Mouse (Mus musculus): ENCODE data around the gene Myo3b. TPM values are rescaled to one million over a fixed set of nuclear protein-coding genes. Genes with fewer than 3 reads are reported as not detected.

Myo3b gene
- polyA plus RNA-seq, 1 experiment from 2014 or later: 0.30 TPM

- ATAC-seq (replicated peaks; ENCODE audit: low FRiP score, low TSS enrichment, low read depth) (no peak), DNase-seq (ENCODE audit: low spot score) (no peak)
- Histone ChIP-seq H3K27ac (ENCODE audit: low read depth) (no peak overlapping the region), H3K27me3 (replicated peaks; ENCODE audit: control insufficient read depth, insufficient read depth, low read length) (no peaks in the 10 kb centered on the region), H3K4me2 (ENCODE audit: low read length) (no peak overlapping the region), H3K4me3 (ENCODE audit: low read depth, low read length) (no peak overlapping the region), H3K9ac (ENCODE audit: low read length) (no peak overlapping the region), H3K4me1 (replicated peaks; ENCODE audit: control insufficient read depth, insufficient read depth, low read length) (no peaks in the 10 kb centered on the region), H3K36me3 (ENCODE audit: control insufficient read depth, insufficient read depth, low read length) (peaks cover 69% of the 10 kb centered on the region), H3K9me3 (ENCODE audit: control insufficient read depth, low read length) (no peaks in the 10 kb centered on the region)
- WGBS: 58% methylated on average over 6 of the region's 6 CpGs
Observed at GRCm38 (mm10) chr2:70018236-70018635, 20.7 kb upstream of the Myo3b start.

- Histone ChIP-seq H3K27me3 (replicated peaks; ENCODE audit: control insufficient read depth, insufficient read depth, low read length) (no peaks in the 10 kb centered on the region), H3K27ac (ENCODE audit: low read depth) (no peak overlapping the region), H3K4me1 (replicated peaks; ENCODE audit: control insufficient read depth, insufficient read depth, low read length) (no peaks in the 10 kb centered on the region), H3K36me3 (ENCODE audit: control insufficient read depth, insufficient read depth, low read length) (peaks cover 43% of the 10 kb centered on the region), H3K9ac (ENCODE audit: low read length) (no peak overlapping the region), H3K4me2 (ENCODE audit: low read length) (no peak overlapping the region), H3K4me3 (ENCODE audit: low read depth, low read length) (no peak overlapping the region), H3K9me3 (ENCODE audit: control insufficient read depth, low read length) (0 out of 2 replicates have a peak, but pooled peaks cover 5% of the 10 kb centered on the region)
- 87% methylated on average over 2 of the region's 2 CpGs for WGBS
- no peak for ATAC-seq (replicated peaks; ENCODE audit: low FRiP score, low TSS enrichment, low read depth)
- DNase-seq (ENCODE audit: low spot score): no peak
Observed at GRCm38 (mm10) chr2:70024454-70024853, 14.5 kb upstream of the Myo3b start.

GRCm38 (mm10) chr2:70025711-70026110 lies 13.2 kb upstream of the Myo3b start:
- H3K36me3 ChIP-seq (ENCODE audit: control insufficient read depth, insufficient read depth, low read length): peaks cover 35% of the 10 kb centered on the region
- H3K27ac ChIP-seq (ENCODE audit: low read depth): no peak overlapping the region
- WGBS: 89% methylated on average over 5 of the region's 5 CpGs
- ATAC-seq (replicated peaks; ENCODE audit: low FRiP score, low TSS enrichment, low read depth) (no peak), DNase-seq (ENCODE audit: low spot score) (no peak)
- H3K4me2 ChIP-seq (ENCODE audit: low read length): no peak overlapping the region
- no peak overlapping the region for H3K9ac ChIP-seq (ENCODE audit: low read length)
- H3K27me3 ChIP-seq (replicated peaks; ENCODE audit: control insufficient read depth, insufficient read depth, low read length): no peaks in the 10 kb centered on the region
- H3K4me3 ChIP-seq (ENCODE audit: low read depth, low read length): no peak overlapping the region
- H3K4me1 ChIP-seq (replicated peaks; ENCODE audit: control insufficient read depth, insufficient read depth, low read length): no peaks in the 10 kb centered on the region
- H3K9me3 ChIP-seq (ENCODE audit: control insufficient read depth, low read length): 0 out of 2 replicates have a peak, but pooled peaks cover 5% of the 10 kb centered on the region

- no peak for DNase-seq (ENCODE audit: low spot score)
- H3K36me3 ChIP-seq (ENCODE audit: control insufficient read depth, insufficient read depth, low read length): no peaks in the 10 kb centered on the region
- H3K9me3 ChIP-seq (ENCODE audit: control insufficient read depth, low read length): 0 out of 2 replicates have a peak, but pooled peaks cover 5% of the 10 kb centered on the region
- H3K27me3 ChIP-seq (replicated peaks; ENCODE audit: control insufficient read depth, insufficient read depth, low read length): no peaks in the 10 kb centered on the region
- no peaks in the 10 kb centered on the region for H3K4me1 ChIP-seq (replicated peaks; ENCODE audit: control insufficient read depth, insufficient read depth, low read length)
- WGBS: 72% methylated on average over 2 of the region's 2 CpGs
- no peak overlapping the region for H3K27ac ChIP-seq (ENCODE audit: low read depth)
- ATAC-seq (replicated peaks; ENCODE audit: low FRiP score, low TSS enrichment, low read depth): no peak
- no peak overlapping the region for H3K4me2 ChIP-seq (ENCODE audit: low read length)
- H3K9ac ChIP-seq (ENCODE audit: low read length): no peak overlapping the region
- H3K4me3 ChIP-seq (ENCODE audit: low read depth, low read length): no peak overlapping the region
Observed at GRCm38 (mm10) chr2:70031472-70031871, 7.5 kb upstream of the Myo3b start.

GRCm38 (mm10) chr2:70034895-70035294 lies 4.0 kb upstream of the Myo3b start:
- H3K27me3 ChIP-seq (replicated peaks; ENCODE audit: control insufficient read depth, insufficient read depth, low read length): no peaks in the 10 kb centered on the region
- H3K4me2 ChIP-seq (ENCODE audit: low read length): no peak overlapping the region
- no peak overlapping the region for H3K27ac ChIP-seq (ENCODE audit: low read depth)
- 78% methylated on average over 5 of the region's 5 CpGs for WGBS
- DNase-seq (ENCODE audit: low spot score) (no peak), ATAC-seq (replicated peaks; ENCODE audit: low FRiP score, low TSS enrichment, low read depth) (0 out of 2 replicates have a peak, but pooled peaks have one; percentile 3)
- H3K4me3 ChIP-seq (ENCODE audit: low read depth, low read length): no peak overlapping the region
- H3K9me3 ChIP-seq (ENCODE audit: control insufficient read depth, low read length): no peaks in the 10 kb centered on the region
- H3K36me3 ChIP-seq (ENCODE audit: control insufficient read depth, insufficient read depth, low read length): no peaks in the 10 kb centered on the region
- no peaks in the 10 kb centered on the region for H3K4me1 ChIP-seq (replicated peaks; ENCODE audit: control insufficient read depth, insufficient read depth, low read length)
- H3K9ac ChIP-seq (ENCODE audit: low read length): no peak overlapping the region

- Histone ChIP-seq H3K27ac (ENCODE audit: low read depth) (no peak overlapping the region), H3K4me3 (ENCODE audit: low read depth, low read length) (no peak overlapping the region), H3K9me3 (ENCODE audit: control insufficient read depth, low read length) (no peaks in the 10 kb centered on the region), H3K36me3 (ENCODE audit: control insufficient read depth, insufficient read depth, low read length) (no peaks in the 10 kb centered on the region), H3K4me2 (ENCODE audit: low read length) (no peak overlapping the region), H3K27me3 (replicated peaks; ENCODE audit: control insufficient read depth, insufficient read depth, low read length) (no peaks in the 10 kb centered on the region), H3K4me1 (replicated peaks; ENCODE audit: control insufficient read depth, insufficient read depth, low read length) (no peaks in the 10 kb centered on the region), H3K9ac (ENCODE audit: low read length) (no peak overlapping the region)
- DNase-seq (ENCODE audit: low spot score) (no peak), ATAC-seq (replicated peaks; ENCODE audit: low FRiP score, low TSS enrichment, low read depth) (peak; percentile 80)
- WGBS: 72% methylated on average over 1 of the region's 1 CpGs
Observed at GRCm38 (mm10) chr2:70035358-70035757, 3.6 kb upstream of the Myo3b start.

GRCm38 (mm10) chr2:70037221-70037620 lies 1.7 kb upstream of the Myo3b start:
- Histone ChIP-seq H3K27me3 (replicated peaks; ENCODE audit: control insufficient read depth, insufficient read depth, low read length) (no peaks in the 10 kb centered on the region), H3K4me1 (replicated peaks; ENCODE audit: control insufficient read depth, insufficient read depth, low read length) (no peaks in the 10 kb centered on the region), H3K9ac (ENCODE audit: low read length) (no peak overlapping the region), H3K36me3 (ENCODE audit: control insufficient read depth, insufficient read depth, low read length) (no peaks in the 10 kb centered on the region), H3K27ac (ENCODE audit: low read depth) (no peak overlapping the region), H3K4me3 (ENCODE audit: low read depth, low read length) (no peak overlapping the region), H3K9me3 (ENCODE audit: control insufficient read depth, low read length) (no peaks in the 10 kb centered on the region), H3K4me2 (ENCODE audit: low read length) (no peak overlapping the region)
- DNase-seq (ENCODE audit: low spot score) (no peak), ATAC-seq (replicated peaks; ENCODE audit: low FRiP score, low TSS enrichment, low read depth) (no peak)
- WGBS: 75% methylated on average over 8 of the region's 8 CpGs

GRCm38 (mm10) chr2:70044466-70044865 lies 5.5 kb downstream of the Myo3b start:
- no peak overlapping the region for H3K4me2 ChIP-seq (ENCODE audit: low read length)
- no peaks in the 10 kb centered on the region for H3K27me3 ChIP-seq (replicated peaks; ENCODE audit: control insufficient read depth, insufficient read depth, low read length)
- H3K4me1 ChIP-seq (replicated peaks; ENCODE audit: control insufficient read depth, insufficient read depth, low read length): no peaks in the 10 kb centered on the region
- WGBS: 57% methylated on average over 6 of the region's 6 CpGs
- H3K9ac ChIP-seq (ENCODE audit: low read length): no peak overlapping the region
- H3K4me3 ChIP-seq (ENCODE audit: low read depth, low read length): no peak overlapping the region
- ATAC-seq (replicated peaks; ENCODE audit: low FRiP score, low TSS enrichment, low read depth) (no peak), DNase-seq (ENCODE audit: low spot score) (no peak)
- no peaks in the 10 kb centered on the region for H3K9me3 ChIP-seq (ENCODE audit: control insufficient read depth, low read length)
- H3K36me3 ChIP-seq (ENCODE audit: control insufficient read depth, insufficient read depth, low read length): no peaks in the 10 kb centered on the region
- no peak overlapping the region for H3K27ac ChIP-seq (ENCODE audit: low read depth)

- H3K9ac ChIP-seq (ENCODE audit: low read length): no peak overlapping the region
- H3K9me3 ChIP-seq (ENCODE audit: control insufficient read depth, low read length): no peaks in the 10 kb centered on the region
- H3K4me1 ChIP-seq (replicated peaks; ENCODE audit: control insufficient read depth, insufficient read depth, low read length): no peaks in the 10 kb centered on the region
- H3K4me3 ChIP-seq (ENCODE audit: low read depth, low read length): no peak overlapping the region
- 85% methylated on average over 11 of the region's 11 CpGs for WGBS
- no peak overlapping the region for H3K4me2 ChIP-seq (ENCODE audit: low read length)
- no peak overlapping the region for H3K27ac ChIP-seq (ENCODE audit: low read depth)
- DNase-seq (ENCODE audit: low spot score) (no peak), ATAC-seq (replicated peaks; ENCODE audit: low FRiP score, low TSS enrichment, low read depth) (no peak)
- no peaks in the 10 kb centered on the region for H3K27me3 ChIP-seq (replicated peaks; ENCODE audit: control insufficient read depth, insufficient read depth, low read length)
- H3K36me3 ChIP-seq (ENCODE audit: control insufficient read depth, insufficient read depth, low read length): no peaks in the 10 kb centered on the region
Observed at GRCm38 (mm10) chr2:70047868-70048267, 8.9 kb downstream of the Myo3b start.
